Mouse (Mus musculus): ENCODE results near the gene Map3k7. TPM values are rescaled to one million over a fixed set of nuclear protein-coding genes. Genes with fewer than 3 reads are reported as not detected.

Gene Map3k7
- polyA plus RNA-seq, 1 experiment, result 24.1 TPM

- H3K27me3 ChIP-seq (ENCODE audit: control insufficient read depth, insufficient read depth, low read length), result no peaks in the 10 kb centered on the region
- H3K4me1 ChIP-seq (ENCODE audit: control insufficient read depth, insufficient read depth, insufficient read length), result no peaks in the 10 kb centered on the region
- WGBS, result 95% methylated on average over 2 of the region's 2 CpGs
- TF ChIP-seq CTCF (IDR thresholded peaks at IDR 0.05; ENCODE audit: extremely low read depth, insufficient read depth, insufficient read length, insufficient replicate concordance) (no peak), POLR2A (IDR thresholded peaks at IDR 0.05; ENCODE audit: low read depth, low read length) (no peak)
- H3K27ac ChIP-seq (ENCODE audit: insufficient read depth, low read length), result no peak overlapping the region
- no peak overlapping the region for H3K4me3 ChIP-seq (ENCODE audit: extremely low read depth, insufficient read depth, insufficient read length)
- no peak for DNase-seq (ENCODE audit: low read depth in 1 of 2, low spot score in 2 of 2)
- peaks cover 12% of the 10 kb centered on the region for H3K36me3 ChIP-seq (ENCODE audit: control insufficient read depth, insufficient read depth, low read length)
These were observed 61.2 kb downstream of the Map3k7 start for GRCm38 (mm10) chr4:32025105-32025504.

GRCm38 (mm10) chr4:32027094-32027493 lies 63.2 kb downstream of the Map3k7 start:
- peaks cover 5% of the 10 kb centered on the region for H3K36me3 ChIP-seq (ENCODE audit: control insufficient read depth, insufficient read depth, low read length)
- no peak overlapping the region for H3K27ac ChIP-seq (ENCODE audit: insufficient read depth, low read length)
- WGBS, result 90% methylated on average over 9 of the region's 9 CpGs
- TF ChIP-seq CTCF (IDR thresholded peaks at IDR 0.05; ENCODE audit: extremely low read depth, insufficient read depth, insufficient read length, insufficient replicate concordance) (no peak), POLR2A (IDR thresholded peaks at IDR 0.05; ENCODE audit: low read depth, low read length) (no peak)
- DNase-seq (ENCODE audit: low read depth in 1 of 2, low spot score in 2 of 2), result no peak
- H3K4me3 ChIP-seq (ENCODE audit: extremely low read depth, insufficient read depth, insufficient read length), result no peak overlapping the region
- H3K27me3 ChIP-seq (ENCODE audit: control insufficient read depth, insufficient read depth, low read length), result no peaks in the 10 kb centered on the region
- H3K4me1 ChIP-seq (ENCODE audit: control insufficient read depth, insufficient read depth, insufficient read length), result no peaks in the 10 kb centered on the region

GRCm38 (mm10) chr4:32037267-32037666 lies 73.4 kb downstream of the Map3k7 start:
- H3K4me3 ChIP-seq (ENCODE audit: extremely low read depth, insufficient read depth, insufficient read length), result no peak overlapping the region
- H3K27me3 ChIP-seq (ENCODE audit: control insufficient read depth, insufficient read depth, low read length), result no peaks in the 10 kb centered on the region
- WGBS, result 52% methylated on average over 7 of the region's 7 CpGs
- H3K27ac ChIP-seq (ENCODE audit: insufficient read depth, low read length), result no peak overlapping the region
- no peak for TF ChIP-seq POLR2A (IDR thresholded peaks at IDR 0.05; ENCODE audit: low read depth, low read length)
- TF ChIP-seq CTCF (IDR thresholded peaks at IDR 0.05; ENCODE audit: extremely low read depth, insufficient read depth, insufficient read length, insufficient replicate concordance), result no peak
- H3K4me1 ChIP-seq (ENCODE audit: control insufficient read depth, insufficient read depth, insufficient read length), result no peaks in the 10 kb centered on the region
- H3K36me3 ChIP-seq (ENCODE audit: control insufficient read depth, insufficient read depth, low read length), result no peaks in the 10 kb centered on the region
- DNase-seq (ENCODE audit: low read depth in 1 of 2, low spot score in 2 of 2), result no peak

GRCm38 (mm10) chr4:32041741-32042452 lies 78.0 kb downstream of the Map3k7 start:
- WGBS, result 82% methylated on average over 15 of the region's 15 CpGs
- no peak for DNase-seq (ENCODE audit: low read depth in 1 of 2, low spot score in 2 of 2)
- H3K27me3 ChIP-seq (ENCODE audit: control insufficient read depth, insufficient read depth, low read length), result no peaks in the 10 kb centered on the region
- H3K27ac ChIP-seq (ENCODE audit: insufficient read depth, low read length), result no peak overlapping the region
- no peaks in the 10 kb centered on the region for H3K36me3 ChIP-seq (ENCODE audit: control insufficient read depth, insufficient read depth, low read length)
- no peak overlapping the region for H3K4me3 ChIP-seq (ENCODE audit: extremely low read depth, insufficient read depth, insufficient read length)
- TF ChIP-seq CTCF (IDR thresholded peaks at IDR 0.05; ENCODE audit: extremely low read depth, insufficient read depth, insufficient read length, insufficient replicate concordance), result no peak
- TF ChIP-seq POLR2A (IDR thresholded peaks at IDR 0.05; ENCODE audit: low read depth, low read length), result no peak
- H3K4me1 ChIP-seq (ENCODE audit: control insufficient read depth, insufficient read depth, insufficient read length), result no peaks in the 10 kb centered on the region

- Histone ChIP-seq H3K27ac (ENCODE audit: insufficient read depth, low read length) (no peak overlapping the region), H3K4me1 (ENCODE audit: control insufficient read depth, insufficient read depth, insufficient read length) (no peaks in the 10 kb centered on the region), H3K27me3 (ENCODE audit: control insufficient read depth, insufficient read depth, low read length) (no peaks in the 10 kb centered on the region), H3K4me3 (ENCODE audit: extremely low read depth, insufficient read depth, insufficient read length) (no peak overlapping the region), H3K36me3 (ENCODE audit: control insufficient read depth, insufficient read depth, low read length) (no peaks in the 10 kb centered on the region)
- 77% methylated on average over 5 of the region's 5 CpGs for WGBS
- TF ChIP-seq POLR2A (IDR thresholded peaks at IDR 0.05; ENCODE audit: low read depth, low read length) (no peak), CTCF (IDR thresholded peaks at IDR 0.05; ENCODE audit: extremely low read depth, insufficient read depth, insufficient read length, insufficient replicate concordance) (no peak)
- DNase-seq (ENCODE audit: low read depth in 1 of 2, low spot score in 2 of 2), result no peak
These were observed 81.3 kb downstream of the Map3k7 start for GRCm38 (mm10) chr4:32045234-32045633.

GRCm38 (mm10) chr4:32049824-32050223 lies 85.9 kb downstream of the Map3k7 start:
- H3K4me1 ChIP-seq (ENCODE audit: control insufficient read depth, insufficient read depth, insufficient read length), result no peaks in the 10 kb centered on the region
- no peak for DNase-seq (ENCODE audit: low read depth in 1 of 2, low spot score in 2 of 2)
- no peak overlapping the region for H3K4me3 ChIP-seq (ENCODE audit: extremely low read depth, insufficient read depth, insufficient read length)
- no peaks in the 10 kb centered on the region for H3K27me3 ChIP-seq (ENCODE audit: control insufficient read depth, insufficient read depth, low read length)
- H3K27ac ChIP-seq (ENCODE audit: insufficient read depth, low read length), result no peak overlapping the region
- no peaks in the 10 kb centered on the region for H3K36me3 ChIP-seq (ENCODE audit: control insufficient read depth, insufficient read depth, low read length)
- TF ChIP-seq POLR2A (IDR thresholded peaks at IDR 0.05; ENCODE audit: low read depth, low read length) (no peak), CTCF (IDR thresholded peaks at IDR 0.05; ENCODE audit: extremely low read depth, insufficient read depth, insufficient read length, insufficient replicate concordance) (no peak)
- 75% methylated on average over 4 of the region's 4 CpGs for WGBS

- Histone ChIP-seq H3K27ac (ENCODE audit: insufficient read depth, low read length) (no peak overlapping the region), H3K4me3 (ENCODE audit: extremely low read depth, insufficient read depth, insufficient read length) (no peak overlapping the region), H3K27me3 (ENCODE audit: control insufficient read depth, insufficient read depth, low read length) (no peaks in the 10 kb centered on the region), H3K36me3 (ENCODE audit: control insufficient read depth, insufficient read depth, low read length) (no peaks in the 10 kb centered on the region), H3K4me1 (ENCODE audit: control insufficient read depth, insufficient read depth, insufficient read length) (peaks cover 2% of the 10 kb centered on the region; the same call in 1 of the 2 replicates)
- 94% methylated on average over 14 of the region's 14 CpGs for WGBS
- no peak for DNase-seq (ENCODE audit: low read depth in 1 of 2, low spot score in 2 of 2)
- TF ChIP-seq POLR2A (IDR thresholded peaks at IDR 0.05; ENCODE audit: low read depth, low read length), result no peak
- no peak for TF ChIP-seq CTCF (IDR thresholded peaks at IDR 0.05; ENCODE audit: extremely low read depth, insufficient read depth, insufficient read length, insufficient replicate concordance)
These were observed 89.3 kb downstream of the Map3k7 start for GRCm38 (mm10) chr4:32053171-32053570.

All from spleen, adult 2 months (tissue).